Mouse (Mus musculus) MEL (cell line): Measurements from ENCODE around the gene Rnf152. TPM values are rescaled to one million over a fixed set of nuclear protein-coding genes. Genes with fewer than 3 reads are reported as not detected.

Experiments used
- DNase-seq: peaks from one replicate; pipeline ENCODE4 v3.0.0; 2011; ENCODE audit warnings: low read depth, low spot score
- H3K27ac ChIP-seq: 2 replicates; pipeline ENCODE4 v1.5.1; 2012; ENCODE audit warnings: low read depth, mild to moderate bottlenecking, control low read depth, low read length, moderate library complexity; ENCODE audit not compliant: control insufficient read depth
- H3K27me3 ChIP-seq, 2 experiments: fragments of 150-350 bp in 1 of 2; sonication (generic) in 1 of 2; 2 replicates each; pipeline ENCODE4 v1.6.1; 2012; ENCODE audit warnings: low read length in 2 of 2, mild to moderate bottlenecking in 2 of 2, improper control_type of control experiment in 1 of 2, moderate library complexity in 1 of 2; ENCODE audit not compliant: insufficient read depth in 2 of 2, control insufficient read depth in 1 of 2
- H3K36me3 ChIP-seq, 2 experiments: 2 replicates each; pipeline ENCODE4 v1.6.1; 2012 to 2014; ENCODE audit warnings: low read length in 2 of 2, improper control_type of control experiment in 1 of 2, inconsistent platforms in 1 of 2, mild to moderate bottlenecking in 1 of 2; ENCODE audit not compliant: insufficient read depth in 2 of 2, control insufficient read depth in 1 of 2
- H3K4me1 ChIP-seq, 2 experiments: fragments of 150-350 bp in 1 of 2; sonication (generic) in 1 of 2; 2 replicates each; pipeline ENCODE4 v1.6.1; 2012; ENCODE audit warnings: low read length in 2 of 2, improper control_type of control experiment in 1 of 2, mild to moderate bottlenecking in 1 of 2; ENCODE audit not compliant: insufficient read depth in 2 of 2, control insufficient read depth in 1 of 2
- H3K4me3 ChIP-seq, 2 experiments: fragments of 150-350 bp in 1 of 2; sonication (generic) in 1 of 2; 2 replicates each; pipeline ENCODE4 v1.5.1; 2012; ENCODE audit warnings: low read depth in 2 of 2, low read length in 2 of 2, mild to moderate bottlenecking in 2 of 2, moderate library complexity in 2 of 2, control low read depth in 1 of 2, improper control_type of control experiment in 1 of 2; ENCODE audit not compliant: control insufficient read depth in 1 of 2, insufficient read depth in 1 of 2
- H3K79me2 ChIP-seq: 2 replicates; pipeline ENCODE4 v1.6.1; 2012; ENCODE audit warnings: mild to moderate bottlenecking, low read length, moderate library complexity; ENCODE audit not compliant: control insufficient read depth, poor library complexity, insufficient read depth
- H3K9ac ChIP-seq: 2 replicates; pipeline ENCODE4 v1.6.1; 2012; ENCODE audit warnings: low read depth, mild to moderate bottlenecking, control low read depth, low read length, moderate library complexity; ENCODE audit not compliant: control insufficient read depth, poor library complexity, severe bottlenecking
- H3K9me3 ChIP-seq: fragments of 150-350 bp; sonication (generic); replicated peaks from 2 replicates; pipeline ENCODE4 v1.6.1; 2012; ENCODE audit warnings: mild to moderate bottlenecking, low read length, improper control_type of control experiment, moderate library complexity; ENCODE audit not compliant: insufficient read depth
- BHLHE40 ChIP-seq: IDR thresholded peaks from 2 replicates; pipeline ENCODE4 v1.6.1; 2012; ENCODE audit warnings: low read depth, mild to moderate bottlenecking, inconsistent platforms, low read length, improper control_type of control experiment, borderline replicate concordance
- CHD2 ChIP-seq: IDR thresholded peaks from 2 replicates; pipeline ENCODE4 v1.6.1; 2011; ENCODE audit warnings: low read length, improper control_type of control experiment
- CTCF ChIP-seq, 3 experiments: IDR thresholded peaks in 2 of 3; conservative IDR thresholded peaks in 1 of 3; 2 replicates each; pipeline ENCODE4 v1.5.1; 2011 to 2012; ENCODE audit warnings: low read length in 3 of 3, low read depth in 2 of 3, mild to moderate bottlenecking in 2 of 3, improper control_type of control experiment in 1 of 3, inconsistent platforms in 1 of 3, mixed read lengths in 1 of 3, moderate library complexity in 1 of 3; ENCODE audit not compliant: control insufficient read depth in 1 of 3, insufficient read depth in 1 of 3, poor library complexity in 1 of 3, severe bottlenecking in 1 of 3
- E2F4 ChIP-seq: IDR thresholded peaks from 2 replicates; pipeline ENCODE4 v1.6.1; 2011; ENCODE audit warnings: low read depth, low read length, improper control_type of control experiment, borderline replicate concordance
- EP300 ChIP-seq, 2 experiments: IDR thresholded peaks; 2 replicates each; pipeline ENCODE4 v1.6.1; 2011; ENCODE audit warnings: improper control_type of control experiment in 2 of 2, low read length in 2 of 2, low read depth in 1 of 2, mild to moderate bottlenecking in 1 of 2
- ETS1 ChIP-seq: IDR thresholded peaks from 2 replicates; pipeline ENCODE4 v1.6.1; 2012; ENCODE audit warnings: low read depth, mild to moderate bottlenecking, inconsistent platforms, low read length, improper control_type of control experiment, moderate library complexity
- GABPA ChIP-seq: IDR thresholded peaks from 2 replicates; pipeline ENCODE4 v1.6.1; 2012; ENCODE audit warnings: low read depth, mild to moderate bottlenecking, inconsistent platforms, low read length, improper control_type of control experiment, moderate library complexity
- GATA1 ChIP-seq: IDR thresholded peaks from 2 replicates; pipeline ENCODE4 v1.6.1; 2011; ENCODE audit warnings: low read depth, low read length, improper control_type of control experiment
- JUND ChIP-seq: IDR thresholded peaks from 2 replicates; pipeline ENCODE4 v1.6.1; 2011; ENCODE audit warnings: low read depth, mild to moderate bottlenecking, improper control_type of control experiment, low read length
- MAFK ChIP-seq: IDR thresholded peaks from 2 replicates; pipeline ENCODE4 v1.6.1; 2011; ENCODE audit warnings: low read depth, mild to moderate bottlenecking, low read length, improper control_type of control experiment, borderline replicate concordance
- MAZ ChIP-seq: IDR thresholded peaks from 2 replicates; pipeline ENCODE4 v1.6.1; 2012; ENCODE audit warnings: low read depth, mild to moderate bottlenecking, inconsistent platforms, low read length, improper control_type of control experiment
- MEF2A ChIP-seq: IDR thresholded peaks from 2 replicates; pipeline ENCODE4 v1.6.1; 2014; ENCODE audit warnings: low read depth, mild to moderate bottlenecking, inconsistent platforms, low read length, improper control_type of control experiment; ENCODE audit not compliant: poor library complexity, insufficient replicate concordance, severe bottlenecking; ENCODE audit errors: extremely low read depth
- MXI1 ChIP-seq: IDR thresholded peaks from 2 replicates; pipeline ENCODE4 v1.6.1; 2011; ENCODE audit warnings: mild to moderate bottlenecking, low read depth, low read length, improper control_type of control experiment
- MYC ChIP-seq: IDR thresholded peaks from 2 replicates; pipeline ENCODE4 v1.6.1; 2011; ENCODE audit warnings: low read depth, mild to moderate bottlenecking, low read length, improper control_type of control experiment, moderate library complexity
- NELFE ChIP-seq: IDR thresholded peaks from 2 replicates; pipeline ENCODE4 v1.6.1; 2011; ENCODE audit warnings: low read depth, low read length, improper control_type of control experiment
- POLR2AphosphoS2 ChIP-seq: IDR thresholded peaks from 2 replicates; pipeline ENCODE4 v1.6.1; 2011; ENCODE audit warnings: low read length, improper control_type of control experiment
- POLR2AphosphoS5 ChIP-seq: IDR thresholded peaks from 2 replicates; pipeline ENCODE4 v1.6.1; 2012; ENCODE audit warnings: low read depth, borderline replicate concordance, mild to moderate bottlenecking, inconsistent platforms, low read length, moderate library complexity, mixed read lengths
- RAD21 ChIP-seq: IDR thresholded peaks from 2 replicates; pipeline ENCODE4 v1.6.1; 2011; ENCODE audit warnings: mild to moderate bottlenecking, low read depth, low read length, improper control_type of control experiment
- RCOR1 ChIP-seq: IDR thresholded peaks from 2 replicates; pipeline ENCODE4 v1.6.1; 2012; ENCODE audit warnings: low read depth, mild to moderate bottlenecking, inconsistent platforms, low read length, improper control_type of control experiment
- SIN3A ChIP-seq: IDR thresholded peaks from 2 replicates; pipeline ENCODE4 v1.6.1; 2012; ENCODE audit warnings: low read length, improper control_type of control experiment, inconsistent platforms
- TCF12 ChIP-seq: IDR thresholded peaks from 2 replicates; pipeline ENCODE4 v1.6.1; 2014; ENCODE audit warnings: low read depth, mild to moderate bottlenecking, inconsistent platforms, low read length, improper control_type of control experiment, moderate library complexity
- USF1 ChIP-seq: IDR thresholded peaks from 2 replicates; pipeline ENCODE4 v1.6.1; 2014; ENCODE audit warnings: low read depth, mild to moderate bottlenecking, inconsistent platforms, low read length, improper control_type of control experiment, moderate library complexity
- USF2 ChIP-seq, 2 experiments: IDR thresholded peaks; 2 replicates each; pipeline ENCODE4 v1.6.1; 2011 to 2012; ENCODE audit warnings: improper control_type of control experiment in 2 of 2, low read length in 2 of 2, borderline replicate concordance in 1 of 2, inconsistent platforms in 1 of 2, low read depth in 1 of 2, mild to moderate bottlenecking in 1 of 2; ENCODE audit not compliant: insufficient read depth in 1 of 2
- ZC3H11A ChIP-seq: IDR thresholded peaks from 2 replicates; pipeline ENCODE4 v1.6.1; 2012; ENCODE audit warnings: low read depth, mild to moderate bottlenecking, inconsistent platforms, low read length, improper control_type of control experiment
- ZMIZ1 ChIP-seq: IDR thresholded peaks from 2 replicates; pipeline ENCODE4 v1.6.1; 2012; ENCODE audit warnings: low read depth, mild to moderate bottlenecking, inconsistent platforms, low read length, improper control_type of control experiment, moderate library complexity
- ZNF384 ChIP-seq: IDR thresholded peaks from 2 replicates; pipeline ENCODE4 v1.6.1; 2012; ENCODE audit warnings: low read depth, mild to moderate bottlenecking, inconsistent platforms, low read length, improper control_type of control experiment
- polyA plus RNA-seq, 2 experiments: library from polyadenylated mRNA; stranded (reverse) in 1 of 2; unstranded in 1 of 2; fragments of >175 nt in 1 of 2; fragments of >200 nt in 1 of 2; gene quantifications; 2 replicates each; pipeline versions ENCODE4 v1.2.1 to v1.2.4; 2012; ENCODE audit warnings: low replicate concordance in 2 of 2, low read depth in 1 of 2; ENCODE audit not compliant: insufficient read length in 2 of 2, insufficient read depth in 1 of 2, missing spikeins in 1 of 2
- total RNA-seq: library from RNA; depleted of rRNA; stranded (reverse); fragments of 300-350 nt; gene quantifications from 2 replicates; pipeline ENCODE4 v1.2.3, GENCODE M21; 2012

Rnf152 gene
- total and polyA plus RNA-seq, 3 experiments, result not detected

- Histone ChIP-seq H3K36me3 (no peaks in the 10 kb centered on the region), H3K27me3 (no peaks in the 10 kb centered on the region), H3K9me3 (no peaks in the 10 kb centered on the region), H3K4me1 (0 out of 4 replicates have a peak, but pooled peaks cover 0 to 2% of the 10 kb centered on the region in 2 experiments), H3K9ac (no peak overlapping the region), H3K79me2 (no peaks in the 10 kb centered on the region), H3K27ac (no peak overlapping the region), H3K4me3 (no peak overlapping the region)
- DNase-seq, result no peak
- no peak for TF ChIP-seq MAZ
- peak; percentile 41; the same call in 1 of the 2 replicates for TF ChIP-seq TCF12
- no peak for TF ChIP-seq ZMIZ1
- no peak for TF ChIP-seq RAD21
- no peak for TF ChIP-seq JUND
- no peak for TF ChIP-seq USF1
- no peak for TF ChIP-seq SIN3A
- TF ChIP-seq BHLHE40, result no peak
- TF ChIP-seq NELFE, result no peak
- TF ChIP-seq ZC3H11A, result no peak
- no peak for TF ChIP-seq E2F4
- peak in 1 of 2 experiments; percentile 42; a peak in 1 of 4 replicates for TF ChIP-seq EP300 (IDR thresholded peaks at IDR 0.05; ENCODE audit: low read depth in 1 of 2, low read length in 2 of 2)
These were observed 96.3 kb downstream of the Rnf152 start for GRCm38 (mm10) chr1:105260200-105260599.

- peaks cover 0 to 2% of the 10 kb centered on the region in 2 experiments; a peak in 2 of 4 replicates for H3K27me3 ChIP-seq
- no peaks in the 10 kb centered on the region for H3K79me2 ChIP-seq
- no peak overlapping the region for H3K4me3 ChIP-seq
- no peak overlapping the region for H3K9ac ChIP-seq
- DNase-seq, result peak; percentile 41
- no peaks in the 10 kb centered on the region for H3K9me3 ChIP-seq
- TF ChIP-seq E2F4 (no peak), USF2 (IDR thresholded peaks at IDR 0.05; ENCODE audit: borderline replicate concordance in 1 of 2, insufficient read depth in 1 of 2, low read depth in 1 of 2, low read length in 2 of 2) (no peak), MEF2A (no peak), ZNF384 (no peak), GATA1 (peak; percentile 53), ZC3H11A (no peak), CHD2 (no peak), NELFE (no peak), EP300 (IDR thresholded peaks at IDR 0.05; ENCODE audit: low read depth in 1 of 2, low read length in 2 of 2) (peak; percentile 63 to 71), ZMIZ1 (no peak), POLR2AphosphoS5 (no peak), MXI1 (no peak), RAD21 (no peak), MYC (no peak), TCF12 (peak; percentile 58; the same call in 1 of the 2 replicates), GABPA (no peak), MAFK (no peak), USF1 (no peak), POLR2AphosphoS2 (no peak), ETS1 (no peak), RCOR1 (peak; percentile 93), SIN3A (no peak), MAZ (no peak), CTCF (IDR thresholded peaks at IDR 0.05 in 2 of 3, conservative IDR thresholded peaks at IDR 0.05 in 1 of 3; ENCODE audit: control insufficient read depth in 1 of 3, insufficient read depth in 1 of 3, low read depth in 2 of 3, low read length in 3 of 3, poor library complexity in 1 of 3, severe bottlenecking in 1 of 3) (no peak)
- no peak overlapping the region for H3K27ac ChIP-seq
- H3K4me1 ChIP-seq, result no peaks in the 10 kb centered on the region
- H3K36me3 ChIP-seq, result no peaks in the 10 kb centered on the region
These were observed 99.3 kb downstream of the Rnf152 start for GRCm38 (mm10) chr1:105257199-105257598.
